Mouse (Mus musculus) megakaryocyte, embryonic 14.5 days (primary cell): ENCODE results near the gene Gmpr2. TPM values are rescaled to one million over a fixed set of nuclear protein-coding genes. Genes with fewer than 3 reads are reported as not detected.
A peak's percentile ranks its signal among the peaks of the same experiment; 100 is the strongest.

Experiments used
- H3K27me3 ChIP-seq: replicated peaks from 2 replicates; pipeline ENCODE3; 2012; ENCODE audit warnings: inconsistent platforms
- H3K36me3 ChIP-seq: replicated peaks from 2 replicates; pipeline ENCODE3; 2012; ENCODE audit warnings: low read length, inconsistent platforms, mixed read lengths
- H3K4me1 ChIP-seq: 2 replicates; pipeline ENCODE4 v1.6.1; 2012; ENCODE audit warnings: inconsistent platforms
- H3K4me3 ChIP-seq: replicated peaks from 2 replicates; pipeline ENCODE3; 2012; ENCODE audit warnings: moderate library complexity, mild to moderate bottlenecking, inconsistent platforms
- H3K9me3 ChIP-seq: 2 replicates; pipeline ENCODE4 v1.6.1; 2012; ENCODE audit warnings: inconsistent platforms
- FLI1 ChIP-seq: IDR thresholded peaks from 2 replicates; pipeline ENCODE4 v1.6.1; 2012; ENCODE audit warnings: low read length, inconsistent platforms, mixed read lengths
- GATA1 ChIP-seq: IDR thresholded peaks from 3 replicates; pipeline ENCODE4 v1.6.1; 2012; ENCODE audit warnings: mixed read lengths, low read length, inconsistent platforms, borderline replicate concordance
- polyA plus RNA-seq: library from polyadenylated mRNA; stranded (reverse); fragments of >175 nt; gene quantifications from 2 replicates; pipeline ENCODE4 v1.2.3, GENCODE M21; 2012; ENCODE audit warnings: low replicate concordance; ENCODE audit not compliant: insufficient read depth

Gmpr2 gene
- 12.5 and 39.5 TPM in 2 replicates for polyA plus RNA-seq

- H3K9me3 ChIP-seq = no peaks in the 10 kb centered on the region
- H3K27me3 ChIP-seq = no peaks in the 10 kb centered on the region
- H3K4me3 ChIP-seq = peak within 1 kb of the TSS; percentile 99
- TF ChIP-seq GATA1 (no peak), FLI1 (no peak)
- peaks cover 43% of the 10 kb centered on the region for H3K4me1 ChIP-seq
- peaks cover 49% of the 10 kb centered on the region for H3K36me3 ChIP-seq
Observed at GRCm38 (mm10) chr14:55671833-55672740, at the start of gene Gmpr2, which contains the start of gene Nedd8. Gmpr2 (plus strand) TSS chr14:55671941. Nedd8 (minus strand) TSS chr14:55672124.

GRCm38 (mm10) chr14:55628077-55628827 is 43.5 kb upstream of the Gmpr2 start:
- Histone ChIP-seq H3K36me3 (peaks cover 97% of the 10 kb centered on the region), H3K4me1 (peaks cover 7% of the 10 kb centered on the region; the same call in 1 of the 2 replicates), H3K27me3 (no peaks in the 10 kb centered on the region), H3K9me3 (no peaks in the 10 kb centered on the region), H3K4me3 (peak overlapping the region; percentile 0)
- no peak for TF ChIP-seq GATA1
- TF ChIP-seq FLI1 = no peak

- Histone ChIP-seq H3K4me1 (peaks cover 16% of the 10 kb centered on the region), H3K4me3 (no peak overlapping the region), H3K27me3 (no peaks in the 10 kb centered on the region), H3K36me3 (peaks cover 99% of the 10 kb centered on the region), H3K9me3 (no peaks in the 10 kb centered on the region)
- TF ChIP-seq GATA1 (no peak), FLI1 (no peak)
Observed at GRCm38 (mm10) chr14:55629312-55629711, 42.4 kb upstream of the Gmpr2 start.

GRCm38 (mm10) chr14:55634874-55635522 is 36.7 kb upstream of the Gmpr2 start:
- Histone ChIP-seq H3K4me3 (peak overlapping the region; percentile 98), H3K4me1 (peaks cover 37% of the 10 kb centered on the region), H3K27me3 (no peaks in the 10 kb centered on the region), H3K9me3 (no peaks in the 10 kb centered on the region), H3K36me3 (peaks cover 84% of the 10 kb centered on the region)
- TF ChIP-seq GATA1 = no peak
- TF ChIP-seq FLI1 = no peak

GRCm38 (mm10) chr14:55635523-55636007 is 36.2 kb upstream of the Gmpr2 start, which contains the start of gene Ipo4:
Ipo4 (minus strand) TSS chr14:55635957.
- Histone ChIP-seq H3K27me3 (no peaks in the 10 kb centered on the region), H3K36me3 (peaks cover 84% of the 10 kb centered on the region), H3K9me3 (no peaks in the 10 kb centered on the region), H3K4me1 (peaks cover 42% of the 10 kb centered on the region), H3K4me3 (peak within 1 kb of the TSS; percentile 98)
- TF ChIP-seq FLI1 = no peak
- no peak for TF ChIP-seq GATA1

GRCm38 (mm10) chr14:55637795-55638194 is 33.9 kb upstream of the Gmpr2 start, which contains the start of gene Gm49378:
Gm49378 (minus strand) TSS chr14:55637895.
- no peaks in the 10 kb centered on the region for H3K27me3 ChIP-seq
- H3K4me1 ChIP-seq = peaks cover 63% of the 10 kb centered on the region
- H3K9me3 ChIP-seq = no peaks in the 10 kb centered on the region
- no peak for TF ChIP-seq FLI1
- no peak for TF ChIP-seq GATA1
- peaks cover 74% of the 10 kb centered on the region for H3K36me3 ChIP-seq
- peak within 1 kb of the TSS; percentile 14 for H3K4me3 ChIP-seq

GRCm38 (mm10) chr14:55640816-55641215 is 30.9 kb upstream of the Gmpr2 start:
- no peaks in the 10 kb centered on the region for H3K27me3 ChIP-seq
- H3K4me3 ChIP-seq = no peak overlapping the region
- H3K36me3 ChIP-seq = peaks cover 60% of the 10 kb centered on the region
- TF ChIP-seq FLI1 = no peak
- TF ChIP-seq GATA1 = no peak
- no peaks in the 10 kb centered on the region for H3K9me3 ChIP-seq
- peaks cover 61% of the 10 kb centered on the region for H3K4me1 ChIP-seq

GRCm38 (mm10) chr14:55641291-55641690 is 30.4 kb upstream of the Gmpr2 start:
- Histone ChIP-seq H3K27me3 (no peaks in the 10 kb centered on the region), H3K36me3 (peaks cover 60% of the 10 kb centered on the region), H3K4me3 (no peak overlapping the region), H3K9me3 (no peaks in the 10 kb centered on the region), H3K4me1 (peaks cover 61% of the 10 kb centered on the region)
- TF ChIP-seq GATA1 = no peak
- TF ChIP-seq FLI1 = no peak

GRCm38 (mm10) chr14:55642679-55643059 is 29.1 kb upstream of the Gmpr2 start:
- H3K36me3 ChIP-seq = peaks cover 61% of the 10 kb centered on the region
- TF ChIP-seq FLI1 = no peak
- TF ChIP-seq GATA1 = no peak
- H3K9me3 ChIP-seq = no peaks in the 10 kb centered on the region
- H3K27me3 ChIP-seq = no peaks in the 10 kb centered on the region
- peak overlapping the region; percentile 96 for H3K4me3 ChIP-seq
- peaks cover 57% of the 10 kb centered on the region for H3K4me1 ChIP-seq
